Mouse (Mus musculus) myocyte (in vitro differentiated cells): Measurements from ENCODE around the gene Treml1.

ENCODE experiments used
- CEBPB ChIP-seq: IDR thresholded peaks from 2 replicates; pipeline ENCODE4 v1.6.1; 2011; ENCODE audit warnings: mild to moderate bottlenecking, moderate library complexity; ENCODE audit not compliant: poor library complexity, insufficient read depth, severe bottlenecking
- E2F4 ChIP-seq: IDR thresholded peaks from one replicate; pipeline ENCODE4 v1.6.1; 2011; ENCODE audit warnings: mild to moderate bottlenecking, control low read depth, moderate library complexity; ENCODE audit not compliant: insufficient read depth
- MAX ChIP-seq: IDR thresholded peaks from one replicate; pipeline ENCODE4 v1.6.1; 2011; ENCODE audit warnings: low read depth, mild to moderate bottlenecking, control low read depth
- MYOD1 ChIP-seq, 3 experiments: IDR thresholded peaks; one replicate each; pipeline ENCODE4 v1.6.1; 2011; ENCODE audit warnings: control low read depth in 2 of 3, low read depth in 2 of 3, mild to moderate bottlenecking in 2 of 3, moderate library complexity in 1 of 3; ENCODE audit not compliant: insufficient read length in 2 of 3, control insufficient read depth in 1 of 3
- MYOG ChIP-seq, 3 experiments: IDR thresholded peaks; one replicate each; pipeline ENCODE4 v1.6.1; 2011; ENCODE audit warnings: control low read depth in 2 of 3, low read depth in 2 of 3, mild to moderate bottlenecking in 2 of 3; ENCODE audit not compliant: insufficient read length in 2 of 3, control insufficient read depth in 1 of 3, insufficient read depth in 1 of 3
- POLR2A ChIP-seq: IDR thresholded peaks from one replicate; pipeline ENCODE4 v1.6.1; 2011; ENCODE audit warnings: low read depth, mild to moderate bottlenecking, control low read depth, moderate library complexity; ENCODE audit not compliant: insufficient read length
- POLR2AphosphoS2 ChIP-seq: IDR thresholded peaks from one replicate; pipeline ENCODE4 v1.6.1; 2011; ENCODE audit warnings: low read depth, control low read depth; ENCODE audit not compliant: insufficient read length
- REST ChIP-seq: IDR thresholded peaks from one replicate; pipeline ENCODE4 v1.6.1; 2011; ENCODE audit warnings: mild to moderate bottlenecking, control low read depth, moderate library complexity; ENCODE audit not compliant: insufficient read depth, insufficient read length
- TCF12 ChIP-seq: IDR thresholded peaks from one replicate; pipeline ENCODE4 v1.6.1; 2011; ENCODE audit warnings: mild to moderate bottlenecking, control low read depth; ENCODE audit not compliant: poor library complexity, insufficient read depth, severe bottlenecking
- TCF3 ChIP-seq: IDR thresholded peaks from one replicate; pipeline ENCODE4 v1.6.1; 2011; ENCODE audit warnings: low read depth, control low read depth; ENCODE audit not compliant: insufficient read length
- USF1 ChIP-seq: IDR thresholded peaks from one replicate; pipeline ENCODE4 v1.6.1; 2011; ENCODE audit warnings: low read depth, mild to moderate bottlenecking, control low read depth, moderate library complexity

- no peak for TF ChIP-seq USF1
- no peak for TF ChIP-seq MYOG (IDR thresholded peaks at IDR 0.05; ENCODE audit: control insufficient read depth in 1 of 3, insufficient read depth in 1 of 3, insufficient read length in 2 of 3, low read depth in 2 of 3)
- no peak for TF ChIP-seq POLR2A
- no peak for TF ChIP-seq REST
- no peak for TF ChIP-seq CEBPB
- no peak for TF ChIP-seq MAX
- no peak for TF ChIP-seq E2F4
- TF ChIP-seq TCF12: no peak
- TF ChIP-seq MYOD1 (IDR thresholded peaks at IDR 0.05; ENCODE audit: control insufficient read depth in 1 of 3, insufficient read length in 2 of 3, low read depth in 2 of 3): no peak
- no peak for TF ChIP-seq POLR2AphosphoS2
- TF ChIP-seq TCF3: no peak
Measured at GRCm38 (mm10) chr17:48360462-48360861, 746 bp downstream of the Treml1 start.
